Mouse (Mus musculus) activated CD4-positive, CD25-positive, alpha-beta regulatory T cell, adult 4 months (primary cell): ENCODE measurements around the gene Cbx2. TPM values are rescaled to one million over a fixed set of nuclear protein-coding genes. Genes with fewer than 3 reads are reported as not detected.

Source experiments
- ATAC-seq: one replicate; pipeline ENCODE4 v1.8.0; 2017
- polyA plus RNA-seq, 2 experiments: library from polyadenylated mRNA; unstranded; fragments of 100-300 nt; shearing (Covaris generic); gene quantifications; one replicate each; pipeline ENCODE4 v1.2.1; 2017

Gene Cbx2
- polyA plus RNA-seq, 2 experiments from 2014 or later, result 1.1 to 1.4 TPM

- ATAC-seq, result no peak
These were observed 1.6 kb upstream of the Cbx2 start for GRCm38 (mm10) chr11:119021180-119021579.

GRCm38 (mm10) chr11:119022068-119022894 is 481 bp upstream of the Cbx2 start:
- no peak for ATAC-seq

- ATAC-seq, result peak; percentile 28
These were observed 836 bp downstream of the Cbx2 start for GRCm38 (mm10) chr11:119023616-119023980.

GRCm38 (mm10) chr11:119024260-119024659 is 1.5 kb downstream of the Cbx2 start:
- ATAC-seq, result no peak

GRCm38 (mm10) chr11:119026203-119026602 is 3.4 kb downstream of the Cbx2 start:
- ATAC-seq, result no peak

- ATAC-seq, result peak; percentile 65
These were observed 11.3 kb downstream of the Cbx2 start for GRCm38 (mm10) chr11:119033874-119034558.

GRCm38 (mm10) chr11:119034635-119035034 is 11.9 kb downstream of the Cbx2 start:
- no peak for ATAC-seq

- ATAC-seq, result no peak
These were observed 12.4 kb downstream of the Cbx2 start for GRCm38 (mm10) chr11:119035094-119035685.

GRCm38 (mm10) chr11:119035686-119036165 is 13.0 kb downstream of the Cbx2 start:
- ATAC-seq, result no peak

- ATAC-seq, result no peak
These were observed 13.7 kb downstream of the Cbx2 start for GRCm38 (mm10) chr11:119036447-119036846.

GRCm38 (mm10) chr11:119036934-119037779 is 14.4 kb downstream of the Cbx2 start:
- ATAC-seq, result no peak

GRCm38 (mm10) chr11:119037780-119038401 is 15.1 kb downstream of the Cbx2 start:
- ATAC-seq, result no peak

- no peak for ATAC-seq
These were observed 16.2 kb downstream of the Cbx2 start for GRCm38 (mm10) chr11:119038744-119039484.

- ATAC-seq, result no peak
These were observed 17.2 kb downstream of the Cbx2 start for GRCm38 (mm10) chr11:119039732-119040512.

GRCm38 (mm10) chr11:119040600-119041324 is 18.0 kb downstream of the Cbx2 start, which contains the start of gene Cbx8:
Gene Cbx8, minus strand, starts transcription at chr11:119040969.
- ATAC-seq, result peak; percentile 92

- no peak for ATAC-seq
These were observed 18.6 kb downstream of the Cbx2 start for GRCm38 (mm10) chr11:119041325-119041716.

GRCm38 (mm10) chr11:119041750-119042465 is 19.1 kb downstream of the Cbx2 start:
- no peak for ATAC-seq

GRCm38 (mm10) chr11:119042466-119043272 is 19.9 kb downstream of the Cbx2 start:
- no peak for ATAC-seq
